Mouse (Mus musculus): Measurements from ENCODE around the gene 1110004F10Rik. TPM values are rescaled to one million over a fixed set of nuclear protein-coding genes. Genes with fewer than 3 reads are reported as not detected.

1110004F10Rik gene
- polyA plus RNA-seq (2015; fragmentation: Nextera tagmentation; extraction: Ambion mirVana) = 149 and 158 TPM in 2 replicates

GRCm38 (mm10) chr7:116039196-116039537 lies at the start of gene 1110004F10Rik:
Gene 1110004F10Rik (plus strand): TSS chr7:116039397.
- TF ChIP-seq EP300 (IDR thresholded peaks at IDR 0.05) (no peak), CTCF (IDR thresholded peaks at IDR 0.05) (no peak)
- DNase-seq (ENCODE audit: low spot score) (no peak), ATAC-seq (no peak)
- Histone ChIP-seq H3K4me2 (replicated peaks; ENCODE audit: low read depth, low read length) (peak within 1 kb of the TSS; percentile 85), H3K9ac (replicated peaks; ENCODE audit: low read depth) (no peak within 1 kb of the TSS), H3K27me3 (replicated peaks; ENCODE audit: insufficient read depth, low read length) (peaks cover 30% of the 10 kb centered on the region), H3K4me3 (ENCODE audit: low read depth, low read length) (peak within 1 kb of the TSS; percentile 41), H3K9me3 (ENCODE audit: low read length) (no peaks in the 10 kb centered on the region), H3K4me1 (ENCODE audit: insufficient read depth, low read depth, low read length) (0 out of 2 replicates have a peak, but pooled peaks cover 5% of the 10 kb centered on the region), H3K27ac (ENCODE audit: low read length) (no peak within 1 kb of the TSS), H3K36me3 (ENCODE audit: insufficient read depth, low read length) (no peaks in the 10 kb centered on the region)
- 1% methylated on average over 11 of the region's 11 CpGs for WGBS

GRCm38 (mm10) chr7:116002726-116003125 lies 36.5 kb upstream of the 1110004F10Rik start:
- ATAC-seq = no peak
- Histone ChIP-seq H3K36me3 (ENCODE audit: insufficient read depth, low read length) (no peaks in the 10 kb centered on the region), H3K27me3 (replicated peaks; ENCODE audit: insufficient read depth, low read length) (no peaks in the 10 kb centered on the region), H3K4me2 (replicated peaks; ENCODE audit: low read depth, low read length) (no peak overlapping the region), H3K4me3 (ENCODE audit: low read depth, low read length) (no peak overlapping the region), H3K4me1 (ENCODE audit: insufficient read depth, low read depth, low read length) (no peaks in the 10 kb centered on the region), H3K9me3 (ENCODE audit: low read length) (no peaks in the 10 kb centered on the region), H3K27ac (ENCODE audit: low read length) (no peak overlapping the region), H3K9ac (replicated peaks; ENCODE audit: low read depth) (no peak overlapping the region)
- DNase-seq (ENCODE audit: low spot score) = no peak
- WGBS = 74% methylated on average over 4 of the region's 4 CpGs
- no peak for TF ChIP-seq CTCF (IDR thresholded peaks at IDR 0.05)
- TF ChIP-seq EP300 (IDR thresholded peaks at IDR 0.05) = no peak

GRCm38 (mm10) chr7:116029991-116030390 lies 9.2 kb upstream of the 1110004F10Rik start:
- Histone ChIP-seq H3K36me3 (ENCODE audit: insufficient read depth, low read length) (no peaks in the 10 kb centered on the region), H3K27ac (ENCODE audit: low read length) (no peak overlapping the region), H3K4me3 (ENCODE audit: low read depth, low read length) (no peak overlapping the region), H3K9me3 (ENCODE audit: low read length) (no peaks in the 10 kb centered on the region), H3K4me2 (replicated peaks; ENCODE audit: low read depth, low read length) (no peak overlapping the region), H3K27me3 (replicated peaks; ENCODE audit: insufficient read depth, low read length) (0 out of 2 replicates have a peak, but pooled peaks cover 3% of the 10 kb centered on the region), H3K9ac (replicated peaks; ENCODE audit: low read depth) (no peak overlapping the region), H3K4me1 (ENCODE audit: insufficient read depth, low read depth, low read length) (peaks cover 11% of the 10 kb centered on the region; the same call in 1 of the 2 replicates)
- ATAC-seq = no peak
- no peak for DNase-seq (ENCODE audit: low spot score)
- WGBS = 61% methylated on average over 3 of the region's 3 CpGs
- TF ChIP-seq CTCF (IDR thresholded peaks at IDR 0.05) (no peak), EP300 (IDR thresholded peaks at IDR 0.05) (no peak)

DNA sequence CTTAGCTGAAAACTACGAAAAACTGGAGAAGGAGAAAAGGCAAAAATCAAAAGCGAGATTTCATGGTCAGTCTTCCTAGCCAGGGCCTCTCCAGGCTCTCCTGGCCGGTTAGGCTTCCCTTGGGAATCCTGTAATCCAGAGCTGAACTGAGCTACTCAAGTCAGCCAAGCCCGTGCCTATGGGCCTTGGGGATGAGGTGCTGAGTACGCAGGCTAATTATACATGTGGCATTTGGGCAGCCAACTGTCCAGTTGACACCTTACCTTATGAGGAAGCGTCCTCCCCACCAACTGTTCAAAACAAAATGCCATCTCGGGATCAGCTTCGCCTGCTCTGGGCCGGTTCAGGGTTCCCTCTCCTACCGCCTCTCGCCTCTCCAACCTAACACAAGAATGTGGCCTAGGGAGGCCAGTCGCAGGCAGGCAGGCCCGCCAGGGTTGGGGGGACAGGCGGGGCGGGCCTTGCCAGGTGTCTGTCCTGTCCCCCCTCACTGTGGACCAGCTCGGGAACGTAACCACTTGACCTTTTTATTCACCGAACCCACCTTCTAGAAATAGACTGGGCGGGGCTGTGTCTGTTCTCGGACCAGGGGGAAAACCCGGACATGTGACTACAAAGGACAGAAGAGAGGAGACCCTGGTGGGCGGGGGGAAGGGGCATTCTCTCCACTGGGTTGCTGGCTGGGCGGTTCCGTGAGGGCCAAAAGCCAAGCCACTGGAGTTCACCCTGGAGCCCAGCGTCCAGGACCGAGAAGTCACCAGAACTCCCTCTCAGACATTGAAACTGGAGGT lies 8.4 kb upstream of the 1110004F10Rik start:
- Histone ChIP-seq H3K27me3 (replicated peaks; ENCODE audit: insufficient read depth, low read length) (peaks cover 9% of the 10 kb centered on the region), H3K9me3 (ENCODE audit: low read length) (no peaks in the 10 kb centered on the region), H3K4me3 (ENCODE audit: low read depth, low read length) (peak overlapping the region; percentile 52), H3K27ac (ENCODE audit: low read length) (peak overlapping the region; percentile 60), H3K4me1 (ENCODE audit: insufficient read depth, low read depth, low read length) (peaks cover 11% of the 10 kb centered on the region; the same call in 1 of the 2 replicates), H3K36me3 (ENCODE audit: insufficient read depth, low read length) (no peaks in the 10 kb centered on the region), H3K4me2 (replicated peaks; ENCODE audit: low read depth, low read length) (peak overlapping the region; percentile 94), H3K9ac (replicated peaks; ENCODE audit: low read depth) (peak overlapping the region; percentile 42; the same call in 1 of the 2 replicates)
- no peak for TF ChIP-seq EP300 (IDR thresholded peaks at IDR 0.05)
- no peak for TF ChIP-seq CTCF (IDR thresholded peaks at IDR 0.05)
- 38% methylated on average over 26 of the region's 26 CpGs for WGBS
- DNase-seq (ENCODE audit: low spot score) = peak; percentile 31
- peak; percentile 21; the same call in 1 of the 2 replicates for ATAC-seq

- TF ChIP-seq EP300 (IDR thresholded peaks at IDR 0.05) = no peak
- no peak for TF ChIP-seq CTCF (IDR thresholded peaks at IDR 0.05)
- Histone ChIP-seq H3K4me2 (replicated peaks; ENCODE audit: low read depth, low read length) (peak overlapping the region; percentile 94), H3K36me3 (ENCODE audit: insufficient read depth, low read length) (no peaks in the 10 kb centered on the region), H3K9ac (replicated peaks; ENCODE audit: low read depth) (peak overlapping the region; percentile 42), H3K4me1 (ENCODE audit: insufficient read depth, low read depth, low read length) (peaks cover 11% of the 10 kb centered on the region; the same call in 1 of the 2 replicates), H3K27ac (ENCODE audit: low read length) (peak overlapping the region; percentile 60), H3K9me3 (ENCODE audit: low read length) (no peaks in the 10 kb centered on the region), H3K4me3 (ENCODE audit: low read depth, low read length) (peak overlapping the region; percentile 52), H3K27me3 (replicated peaks; ENCODE audit: insufficient read depth, low read length) (peaks cover 10% of the 10 kb centered on the region)
- DNase-seq (ENCODE audit: low spot score) = no peak
- peak; percentile 12; the same call in 1 of the 2 replicates for ATAC-seq
- WGBS = 2% methylated on average over 14 of the region's 14 CpGs
These were observed 7.8 kb upstream of the 1110004F10Rik start for GRCm38 (mm10) chr7:116031388-116031717.

DNA sequence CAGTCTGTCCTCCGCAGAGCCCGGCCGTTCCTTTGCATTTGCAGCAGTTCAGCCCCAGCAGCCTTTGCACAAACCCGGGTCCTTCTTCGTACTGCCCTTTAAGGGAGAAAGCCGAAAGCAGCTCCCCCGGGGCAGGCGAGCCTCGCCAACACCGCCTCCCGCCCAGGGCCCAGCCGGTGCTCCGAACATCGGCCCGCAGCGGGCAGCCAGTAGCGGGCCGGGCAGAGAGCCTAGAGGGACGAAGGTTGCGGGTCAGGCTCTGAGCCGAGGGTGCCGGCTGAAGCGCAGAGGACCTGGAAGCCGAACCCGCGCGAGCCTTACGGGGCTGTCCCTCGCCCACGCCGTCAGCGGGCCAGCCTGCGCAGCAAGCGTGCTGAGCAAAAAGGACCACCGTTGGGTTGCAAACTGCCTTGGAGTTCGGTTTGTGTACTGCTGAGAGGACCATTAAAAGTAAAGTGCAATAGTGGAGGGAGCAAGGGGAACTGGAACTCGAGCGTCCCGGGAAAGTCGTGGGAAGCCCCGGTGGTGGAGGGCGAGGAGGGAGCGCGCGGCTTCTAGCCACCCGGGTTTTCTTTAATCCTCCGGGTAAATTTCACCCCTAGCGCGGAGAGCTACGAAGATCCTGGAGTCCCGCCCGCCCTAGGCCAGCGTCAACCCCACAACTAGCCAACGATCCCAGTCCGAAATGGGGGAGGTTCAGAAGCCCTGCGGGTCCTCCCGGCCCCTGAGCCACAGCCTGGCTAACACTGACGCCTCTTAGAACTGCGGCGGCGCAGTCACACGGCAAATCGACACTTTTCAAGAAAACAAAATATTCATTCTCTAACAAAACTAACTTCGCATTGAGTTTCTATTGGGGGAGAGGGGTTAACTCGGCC lies 7.2 kb upstream of the 1110004F10Rik start:
- peak overlapping the region; percentile 52 for H3K4me3 ChIP-seq (ENCODE audit: low read depth, low read length)
- H3K27me3 ChIP-seq (replicated peaks; ENCODE audit: insufficient read depth, low read length) = peaks cover 12% of the 10 kb centered on the region
- H3K27ac ChIP-seq (ENCODE audit: low read length) = peak overlapping the region; percentile 60
- no peaks in the 10 kb centered on the region for H3K9me3 ChIP-seq (ENCODE audit: low read length)
- peak overlapping the region; percentile 42 for H3K9ac ChIP-seq (replicated peaks; ENCODE audit: low read depth)
- peak overlapping the region; percentile 94 for H3K4me2 ChIP-seq (replicated peaks; ENCODE audit: low read depth, low read length)
- WGBS = 1% methylated on average over 65 of the region's 65 CpGs
- peaks cover 11% of the 10 kb centered on the region; the same call in 1 of the 2 replicates for H3K4me1 ChIP-seq (ENCODE audit: insufficient read depth, low read depth, low read length)
- peak; percentile 71 for ATAC-seq
- peak; percentile 73 for DNase-seq (ENCODE audit: low spot score)
- H3K36me3 ChIP-seq (ENCODE audit: insufficient read depth, low read length) = no peaks in the 10 kb centered on the region
- TF ChIP-seq CTCF (IDR thresholded peaks at IDR 0.05) (no peak), EP300 (IDR thresholded peaks at IDR 0.05) (no peak)

All from lung, postnatal 0 days (tissue).